Mouse (Mus musculus) B cell, adult 2 months (primary cell): ENCODE measurements around the gene Eral1.

Experiments
- DNase-seq, 2 experiments: peaks; one replicate each; pipeline ENCODE4 v3.0.0; 2022

The Eral1 gene

DNA sequence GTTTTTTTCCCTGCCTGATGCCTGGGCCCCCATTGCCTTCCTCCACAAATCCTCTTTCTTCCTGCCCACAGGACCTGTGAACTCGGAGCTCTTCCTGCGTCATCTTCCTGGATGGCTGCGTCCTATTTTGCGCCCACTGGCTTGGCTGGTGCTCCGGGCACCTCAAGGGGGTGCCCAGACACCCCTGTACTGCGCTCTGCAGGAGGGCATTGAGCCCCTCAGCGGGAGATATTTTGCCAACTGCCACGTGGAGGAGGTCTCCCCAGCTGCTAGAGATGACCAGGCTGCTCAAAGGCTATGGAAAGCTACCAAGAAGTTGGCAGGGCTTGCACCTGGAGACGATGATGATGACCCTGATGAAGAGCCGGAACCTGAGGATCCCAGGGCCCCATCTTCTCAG is 43.4 kb downstream of the Eral1 start:
- no peak for DNase-seq

DNA sequence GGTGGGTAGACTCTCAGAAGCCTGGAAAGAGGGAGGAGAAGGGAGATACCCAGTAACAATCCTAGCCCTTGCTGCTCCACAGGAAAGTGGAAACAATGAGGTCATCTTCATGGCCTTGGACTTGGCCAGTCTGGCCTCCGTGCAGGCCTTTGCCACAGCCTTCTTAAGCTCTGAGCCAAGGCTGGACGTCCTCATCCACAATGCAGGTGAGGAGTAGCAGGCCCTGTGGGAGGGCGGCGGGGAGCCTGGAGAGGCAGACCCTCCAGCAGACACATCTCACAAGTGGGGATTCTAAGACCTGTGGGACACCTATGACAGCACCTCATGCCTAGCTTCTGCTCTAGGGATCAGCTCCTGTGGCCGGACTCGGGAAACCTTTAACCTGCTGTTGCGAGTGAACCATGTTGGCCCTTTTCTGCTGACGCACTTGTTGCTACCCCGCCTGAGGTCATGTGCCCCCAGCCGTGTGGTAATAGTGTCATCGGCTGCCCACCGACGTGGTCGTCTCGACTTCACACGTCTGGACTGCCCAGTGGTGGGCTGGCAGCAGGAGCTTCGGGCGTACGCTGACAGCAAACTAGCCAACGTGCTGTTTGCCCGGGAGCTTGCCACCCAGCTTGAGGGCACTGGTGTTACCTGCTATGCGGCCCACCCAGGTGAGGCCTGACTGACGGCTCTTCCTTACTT is 46.1 kb downstream of the Eral1 start:
- no peak for DNase-seq

DNA sequence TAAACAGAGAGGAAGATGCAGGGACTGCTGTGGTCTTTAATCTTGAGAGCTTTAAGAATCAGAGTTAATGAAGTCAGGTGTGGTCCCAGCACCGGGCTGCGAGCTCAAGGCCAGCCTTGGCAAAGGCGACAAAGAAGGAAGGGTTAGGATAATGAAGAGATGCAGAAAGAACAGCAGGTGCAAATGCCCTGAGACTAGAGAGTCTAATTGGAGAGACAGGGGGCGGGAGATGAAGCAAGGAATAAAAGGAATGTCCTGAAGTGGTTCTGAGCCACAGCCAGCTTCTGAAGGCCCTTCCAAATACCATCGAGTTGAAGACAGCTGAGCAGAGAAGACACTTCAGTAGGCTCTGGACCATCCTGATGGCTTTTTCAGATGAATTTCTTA is 47.4 kb downstream of the Eral1 start:
- no peak for DNase-seq

DNA sequence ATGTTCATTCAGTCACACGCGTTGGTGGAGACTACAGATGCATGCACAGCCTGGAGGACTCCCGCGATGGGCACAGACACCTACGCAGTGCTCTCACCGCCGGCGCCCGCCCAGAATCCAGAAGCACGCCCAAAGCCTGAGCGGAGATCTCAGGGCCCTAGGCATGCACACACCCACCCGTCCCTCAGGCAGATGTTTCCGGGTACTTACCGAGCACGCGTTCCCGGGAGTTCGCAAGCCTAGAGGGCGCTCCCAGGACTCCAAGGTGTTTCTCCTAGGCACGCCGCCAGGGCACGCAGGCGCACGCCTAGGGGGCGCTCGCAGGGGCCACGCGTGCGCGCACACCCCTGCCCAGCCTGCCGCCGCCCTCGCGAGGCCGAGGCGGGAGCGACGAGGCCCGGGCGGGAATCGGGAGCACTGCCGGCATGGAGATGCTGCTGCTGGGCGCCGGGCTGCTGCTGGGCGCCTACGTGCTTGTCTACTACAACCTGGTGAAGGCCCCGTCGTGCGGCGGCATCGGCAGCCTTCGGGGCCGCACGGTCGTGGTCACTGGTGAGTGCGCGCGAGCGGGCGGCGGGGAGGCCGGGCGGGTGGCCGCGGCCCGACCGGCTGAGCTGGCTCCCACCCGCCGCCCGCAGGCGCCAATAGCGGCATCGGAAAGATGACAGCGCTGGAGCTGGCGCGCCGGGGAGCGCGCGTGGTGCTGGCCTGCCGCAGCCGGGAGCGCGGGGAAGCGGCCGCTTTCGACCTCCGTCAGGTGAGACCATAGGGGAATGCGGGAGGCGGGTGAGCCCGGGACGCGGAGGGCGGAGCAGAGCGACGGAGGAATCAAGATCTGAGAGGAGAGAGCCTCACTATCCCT is 48.0 kb downstream of the Eral1 start, which contains the start of gene Dhrs13:
Gene Dhrs13 (plus strand): TSS at position 334 of the 862 bp plus-strand sequence.
- peak; percentile 82 to 85 for DNase-seq

DNA sequence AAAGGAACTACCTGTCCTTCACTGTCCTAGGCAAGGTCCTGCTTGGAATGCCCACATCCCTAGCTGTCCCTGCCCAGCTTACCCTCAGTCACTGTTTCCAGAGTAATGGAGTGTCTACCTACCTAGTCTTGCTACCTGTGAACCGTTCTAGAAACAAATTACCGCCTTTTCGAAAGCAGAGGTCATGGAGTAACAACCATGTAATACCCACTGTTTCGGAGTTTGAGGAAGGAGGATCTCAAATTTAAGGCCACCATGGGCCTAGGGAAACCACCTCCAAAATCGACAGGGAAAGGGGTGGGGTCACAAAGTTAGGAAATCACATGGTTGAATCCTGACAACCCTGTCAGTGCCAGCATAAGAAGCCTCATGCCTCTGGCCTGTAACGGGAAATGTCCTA is 48.8 kb downstream of the Eral1 start:
- no peak for DNase-seq

DNA sequence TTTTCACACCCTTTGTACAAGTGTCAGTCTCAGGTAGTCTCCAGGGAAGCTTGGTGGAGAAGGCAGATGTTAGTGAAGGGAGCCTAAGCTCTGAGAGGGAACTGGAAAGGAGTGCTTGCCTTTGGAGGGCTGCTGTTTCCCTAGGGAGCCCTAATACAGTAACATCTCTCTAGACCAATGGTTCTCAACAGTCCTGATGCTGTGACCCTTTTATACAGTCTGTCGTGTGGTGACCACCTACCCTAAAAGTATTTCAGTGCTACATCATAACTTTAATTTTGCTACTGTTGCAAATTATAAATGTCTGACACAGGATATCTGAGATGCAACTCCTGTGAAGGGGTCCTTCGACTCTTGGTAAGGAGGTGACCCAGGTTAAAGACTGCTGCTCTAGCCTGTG is 49.6 kb downstream of the Eral1 start:
- DNase-seq = no peak

DNA sequence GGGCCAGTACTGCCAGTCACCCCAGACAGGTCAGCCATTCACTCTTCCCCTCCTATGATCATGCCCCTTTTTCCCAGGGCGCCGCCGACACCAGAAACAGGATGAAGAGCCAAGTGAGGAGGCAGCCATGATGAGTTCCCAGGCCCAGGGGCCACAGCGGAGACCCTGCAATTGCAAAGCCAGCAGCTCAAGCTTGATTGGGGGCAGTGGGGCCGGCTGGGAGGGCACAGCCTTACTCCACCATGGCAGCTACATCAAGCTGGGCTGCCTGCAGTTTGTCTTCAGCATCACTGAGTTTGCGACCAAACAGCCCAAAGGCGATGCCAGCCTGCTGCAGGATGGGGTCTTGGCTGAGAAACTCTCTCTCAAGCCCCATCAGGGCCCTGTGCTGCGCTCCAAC is 50.9 kb downstream of the Eral1 start:
- no peak for DNase-seq

DNA sequence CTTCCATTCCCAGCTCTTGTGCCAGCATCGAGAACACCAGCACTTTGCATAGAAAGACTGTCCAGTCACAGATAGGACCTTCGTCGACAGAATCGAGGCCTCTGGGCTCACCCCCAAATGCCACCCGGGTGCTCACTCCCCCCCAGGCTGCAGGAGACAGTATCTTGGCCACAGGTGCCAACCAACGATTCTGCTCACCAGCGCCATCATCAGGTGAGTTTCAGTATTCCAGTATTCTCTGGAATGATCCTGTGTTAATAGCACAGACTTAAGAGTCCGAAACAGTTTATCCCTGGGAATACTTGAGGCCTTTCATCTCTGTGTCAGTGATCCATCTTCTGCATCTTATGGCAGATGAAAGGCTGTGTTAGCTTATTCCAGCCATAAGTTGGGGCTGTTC is 56.6 kb downstream of the Eral1 start:
- DNase-seq = peak; percentile 66 to 71
